Mouse (Mus musculus) right cerebral cortex, adult 18-20 months (tissue): Measurements from ENCODE around the gene Gon7.

Experiments used
- DNase-seq: peaks from one replicate; pipeline ENCODE4 v3.0.0; 2022; ENCODE audit warnings: mixed read lengths

Gene Gon7

DNA sequence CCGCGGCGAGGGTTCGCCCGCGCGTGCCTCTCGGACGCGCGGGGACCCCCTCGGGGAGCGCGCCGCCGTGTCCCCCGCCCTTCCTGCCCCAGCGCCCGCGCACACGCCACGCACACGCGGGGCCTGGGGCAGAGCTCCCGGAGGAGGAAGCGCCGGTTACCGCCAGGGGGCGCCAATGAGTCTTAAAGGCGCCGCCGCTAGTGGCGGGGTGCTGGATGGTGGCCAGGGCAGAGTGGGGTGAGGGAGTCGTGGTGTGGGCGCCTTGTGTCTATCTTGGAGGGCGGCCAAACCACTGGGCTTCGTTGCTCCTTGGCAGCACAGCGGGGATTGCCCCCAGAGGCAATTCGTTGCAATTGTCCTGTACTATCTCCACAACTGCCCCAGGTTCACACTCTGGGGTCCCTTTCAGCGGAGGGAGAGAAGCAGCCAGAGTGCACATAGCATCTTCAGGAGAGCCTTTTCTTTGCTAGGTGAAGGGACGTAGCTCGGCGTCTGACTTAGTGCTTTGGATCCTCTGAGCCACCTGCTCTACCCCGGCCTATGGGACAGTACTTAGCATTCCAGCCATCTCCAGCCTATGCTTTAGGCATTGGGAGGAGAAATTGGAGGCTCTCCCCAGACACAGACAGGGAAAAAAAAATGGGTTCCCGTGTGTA is 52.3 kb downstream of the Gon7 start:
- DNase-seq = peak; percentile 91

DNA sequence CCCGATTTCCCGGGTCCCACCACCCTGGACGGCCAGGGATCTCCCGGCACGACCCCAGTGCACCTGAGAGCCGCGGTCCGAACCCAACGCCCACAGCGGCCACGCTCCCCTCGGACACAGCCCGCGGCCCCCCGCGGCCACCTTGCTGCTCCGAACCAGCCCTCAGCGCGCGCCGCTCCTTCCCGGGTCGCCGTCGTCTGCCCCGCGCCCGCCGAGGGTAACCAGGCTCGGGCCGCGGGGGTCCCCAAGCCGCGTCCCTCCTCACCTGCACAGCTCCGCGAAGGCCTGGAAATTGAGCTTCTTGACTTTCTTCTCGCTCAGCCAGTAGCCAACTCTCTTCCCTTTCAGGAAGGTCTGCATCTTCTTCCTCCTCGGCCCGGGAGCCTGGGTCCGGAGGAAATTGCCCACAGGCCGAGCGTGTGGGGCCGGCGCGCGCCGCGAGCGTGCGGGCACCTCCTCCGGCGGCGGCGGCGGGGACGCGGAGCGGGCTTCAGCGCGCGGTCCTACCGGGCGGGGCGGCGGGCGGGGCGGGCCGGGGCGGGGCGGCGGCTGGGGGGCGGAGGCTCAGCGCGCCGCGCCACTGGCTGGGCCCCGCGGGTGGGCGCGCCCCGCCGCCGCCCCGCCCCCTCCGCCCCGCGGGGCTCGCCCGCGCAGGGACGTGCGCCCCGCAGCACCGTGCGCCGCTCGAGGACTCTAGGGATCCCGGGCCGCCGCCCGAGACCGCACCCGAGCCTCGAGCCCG is 53.0 kb downstream of the Gon7 start, which contains the start of gene Itpk1:
Itpk1 (minus strand) TSS at position 474 of the 742 bp plus-strand sequence.
- DNase-seq = peak; percentile 66

DNA sequence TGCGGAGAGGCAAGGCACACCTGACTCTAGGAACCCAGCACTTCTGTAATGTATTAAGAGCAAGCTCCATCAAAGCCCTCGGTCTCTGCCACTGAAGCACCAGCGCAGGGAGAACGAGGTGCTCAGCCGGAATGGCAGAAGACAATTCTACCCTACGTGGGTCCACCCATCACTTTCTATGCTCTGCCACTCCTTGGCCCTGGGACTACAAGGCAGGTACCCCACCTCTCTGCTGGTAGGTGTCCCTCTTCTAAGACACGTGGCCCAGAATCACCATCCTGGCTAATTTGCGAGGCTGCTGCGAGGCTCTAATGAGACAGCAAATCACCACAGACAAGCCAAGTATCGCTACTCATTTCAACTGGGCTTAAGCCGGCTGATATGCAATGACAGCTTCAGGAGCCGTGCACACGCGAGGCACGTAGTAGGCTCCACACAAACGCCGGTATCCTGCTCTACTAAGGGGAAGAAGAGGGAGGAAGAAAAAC is 53.6 kb downstream of the Gon7 start:
- peak; percentile 8 for DNase-seq

DNA sequence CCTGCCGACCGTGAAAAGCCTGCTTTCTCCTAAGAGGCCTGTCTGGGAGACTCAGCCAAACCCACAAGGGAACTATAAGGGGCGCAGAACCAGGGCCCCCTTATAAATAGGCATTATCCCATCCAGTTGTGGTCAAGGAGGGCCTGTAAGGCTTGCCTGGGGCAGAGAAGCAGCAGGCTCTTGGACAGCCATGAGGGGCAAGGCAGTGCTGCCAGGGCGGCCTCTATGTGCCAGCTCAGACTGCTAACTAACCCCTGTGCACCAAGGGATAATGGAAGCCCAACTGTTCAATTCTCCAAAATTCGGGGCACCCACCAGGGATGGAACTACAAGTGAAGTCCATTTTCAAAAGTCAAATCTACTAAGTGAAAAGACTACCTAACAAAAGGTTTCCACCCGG is 54.2 kb downstream of the Gon7 start:
- no peak for DNase-seq
